29 mouse cellular contexts compared by ENCODE assay signal in the genomic region with DNA sequence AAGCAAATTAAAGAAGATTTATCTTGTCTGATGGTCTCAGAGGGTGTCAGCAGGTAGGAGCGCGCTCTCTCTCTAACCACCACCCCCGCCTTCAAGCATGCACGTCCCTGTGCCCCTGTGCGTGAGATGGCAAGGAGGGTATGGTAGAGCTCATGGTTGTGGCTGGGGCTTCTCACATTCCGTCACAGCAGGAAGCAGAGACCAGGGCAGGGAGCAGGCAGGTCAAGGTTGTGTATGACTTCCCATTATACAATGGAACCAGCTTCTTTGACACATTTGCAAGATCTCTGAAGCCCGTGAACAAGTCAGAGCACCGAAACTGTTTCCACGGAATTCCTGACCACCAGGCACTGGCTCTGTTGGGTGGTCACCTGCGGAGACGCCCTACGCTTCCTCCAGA. TPM values are rescaled to one million over a fixed set of nuclear protein-coding genes. Genes with fewer than 3 reads are reported as not detected.
DNase-seq lines count a peak whose midpoint lies in the region; TF ChIP-seq lines count a peak whose summit lies in the region.
"Had no signal": no experiment of that assay in that cellular context is flagged by ENCODE, and none has a peak within 500 bp of the region (broad histone marks: within the 10 kb centered on the region; RNA-seq: fewer than 3 reads in every experiment).

No protein-coding gene starts in this region.

- TF ChIP-seq CTCF in E14TG2a.4 (conservative IDR thresholded peaks at IDR 0.05; ENCODE audit: low read length), result no peak

- H3K27me3 ChIP-seq in heart, embryonic 10.5 days (ENCODE audit: insufficient read depth, poor library complexity, severe bottlenecking), result no peaks in the 10 kb centered on the region
- H3K27me3 ChIP-seq in E14TG2a.4 (ENCODE audit: insufficient read depth, low read length), result no peaks in the 10 kb centered on the region; the same call in 1 of the 2 replicates
- H3K27me3 ChIP-seq in embryonic facial prominence, embryonic 10.5 days (replicated peaks; ENCODE audit: low read depth, poor library complexity, severe bottlenecking), result no peaks in the 10 kb centered on the region
- H3K27me3 ChIP-seq: CH12.LX; embryonic facial prominence, embryonic 13.5 days; embryonic facial prominence, embryonic 15.5 days; forebrain, embryonic 12.5 days; Patski had no signal

- no peak overlapping the region for H3K27ac ChIP-seq in heart, embryonic 10.5 days
- H3K27ac ChIP-seq in embryonic facial prominence, embryonic 10.5 days (replicated peaks), result 0 out of 2 replicates have a peak overlapping the region, but pooled peaks have one; percentile 2
- H3K27ac ChIP-seq: embryonic facial prominence, embryonic 13.5 days; embryonic facial prominence, embryonic 15.5 days; forebrain, embryonic 10.5 days; forebrain, embryonic 12.5 days had no signal

- no peaks in the 10 kb centered on the region for H3K4me1 ChIP-seq in heart, embryonic 10.5 days
- H3K4me1 ChIP-seq in E14TG2a.4 (replicated peaks; ENCODE audit: low read depth, low read length), result peaks cover 9% of the 10 kb centered on the region
- peaks cover 7% of the 10 kb centered on the region for H3K4me1 ChIP-seq in embryonic facial prominence, embryonic 10.5 days
- H3K4me1 ChIP-seq: embryonic facial prominence, embryonic 13.5 days; embryonic facial prominence, embryonic 15.5 days; forebrain, embryonic 12.5 days had no signal

- 71% methylated on average over 12 of the region's 12 CpGs for WGBS in heart, embryonic 10.5 days
- 83% methylated on average over 12 of the region's 12 CpGs for WGBS in embryonic facial prominence, embryonic 10.5 days

- H3K9me3 ChIP-seq in heart, embryonic 10.5 days, result no peaks in the 10 kb centered on the region
- H3K9me3 ChIP-seq in E14TG2a.4 (ENCODE audit: low read length), result no peaks in the 10 kb centered on the region
- no peaks in the 10 kb centered on the region for H3K9me3 ChIP-seq in embryonic facial prominence, embryonic 10.5 days
- H3K9me3 ChIP-seq: embryonic facial prominence, embryonic 13.5 days; embryonic facial prominence, embryonic 15.5 days; forebrain, embryonic 10.5 days; forebrain, embryonic 12.5 days; G1E had no signal

- H3K36me3 ChIP-seq in heart, embryonic 10.5 days, result no peaks in the 10 kb centered on the region
- H3K36me3 ChIP-seq in E14TG2a.4 (ENCODE audit: insufficient read depth, low read length), result no peaks in the 10 kb centered on the region
- no peaks in the 10 kb centered on the region for H3K36me3 ChIP-seq in embryonic facial prominence, embryonic 10.5 days (replicated peaks)
- H3K36me3 ChIP-seq: embryonic facial prominence, embryonic 13.5 days; embryonic facial prominence, embryonic 15.5 days; forebrain, embryonic 10.5 days; forebrain, embryonic 12.5 days; G1E had no signal

- no peak overlapping the region for H3K4me3 ChIP-seq in heart, embryonic 10.5 days
- H3K4me3 ChIP-seq in E14TG2a.4 (replicated peaks; ENCODE audit: low read length), result peak overlapping the region; percentile 39; the same call in 1 of the 2 replicates
- no peak overlapping the region for H3K4me3 ChIP-seq in embryonic facial prominence, embryonic 10.5 days
- H3K4me3 ChIP-seq: embryonic facial prominence, embryonic 13.5 days; embryonic facial prominence, embryonic 15.5 days; erythroblast, embryonic 14.5 days; forebrain, embryonic 10.5 days; forebrain, embryonic 12.5 days had no signal

- DNase-seq in heart, adult 11 months, result peak; percentile 64
- no peak for DNase-seq in heart, embryonic 10.5 days (ENCODE audit: low spot score)
- peak; percentile 55 for DNase-seq in R1 (ENCODE audit: low read depth, low spot score)
- DNase-seq in embryonic facial prominence, embryonic 10.5 days (ENCODE audit: low spot score), result no peak
- no peak for DNase-seq in lung, postnatal 4 days
- no peak for DNase-seq in yolk sac, embryonic 10.5 days (ENCODE audit: low spot score)
- DNase-seq: adrenal gland, adult 8-10 months; adrenal gland, postnatal 14 days; adrenal gland, postnatal 36 days; B cell, adult 2 months; cerebellum, adult 11-12 months; cerebellum, adult 2 months; cerebellum, adult 9-10 months; cerebellum, postnatal 10 days; cerebellum, postnatal 25 days had no signal

RNA-seq across cellular contexts. Expression of gene Pla2g12b, which starts 6.8 kb away (rescaled TPM):
- 1.6 and 9.4 TPM in 2 replicates for polyA plus RNA-seq in heart, embryonic 10.5 days (2016; fragmentation: Nextera tagmentation; extraction: Ambion mirVana)
- polyA plus RNA-seq in embryonic facial prominence, embryonic 10.5 days (2016; fragmentation: Nextera tagmentation; extraction: Ambion mirVana), result not detected in 2 replicates
- polyA plus RNA-seq: activated CD4-positive, CD25-positive, alpha-beta regulatory T cell, adult 4 months; CD4-positive, CD25-positive, alpha-beta regulatory T cell, adult 4 months; cerebellum, adult 2 months; cortical plate, adult 2 months; embryonic facial prominence, embryonic 13.5 days; erythroblast, embryonic 14.5 days; forebrain, embryonic 10.5 days; forebrain, embryonic 12.5 days; forebrain, embryonic 14.5 days; forebrain, embryonic 16.5 days; G1E; Patski had no signal

RNA-seq across cellular contexts. Expression of gene Gm10273, which starts 14.8 kb away (rescaled TPM):
- polyA plus RNA-seq in heart, embryonic 10.5 days (2016; fragmentation: Nextera tagmentation; extraction: Ambion mirVana), result 14.5 and 17.6 TPM in 2 replicates
- polyA plus RNA-seq in embryonic facial prominence, embryonic 10.5 days (2016; fragmentation: Nextera tagmentation; extraction: Ambion mirVana), result 6.0 and 12.1 TPM in 2 replicates
- polyA plus RNA-seq: embryonic facial prominence, embryonic 15.5 days; forebrain, embryonic 14.5 days had no signal

RNA-seq across cellular contexts. Expression of gene Oit3, which starts 31.3 kb away (rescaled TPM):
- polyA plus RNA-seq in heart, embryonic 10.5 days (2016; fragmentation: Nextera tagmentation; extraction: Ambion mirVana), result 2.2 and 14.2 TPM in 2 replicates
- 0.64 and 0.82 TPM in 2 replicates for polyA plus RNA-seq in embryonic facial prominence, embryonic 10.5 days (2016; fragmentation: Nextera tagmentation; extraction: Ambion mirVana)
- polyA plus RNA-seq: activated CD4-positive, CD25-positive, alpha-beta regulatory T cell, adult 4 months; forebrain, embryonic 14.5 days; G1E had no signal

Comparison
In these comparisons a context has a peak if more than half of its experiments do, and no peak if none do; other contexts are left out.
1. DNase-seq: peak in heart, adult 11 months (single experiment) and R1 (single experiment); none in heart, embryonic 10.5 days (single experiment), embryonic facial prominence, embryonic 10.5 days (single experiment), lung, postnatal 4 days (0 of 2) and yolk sac, embryonic 10.5 days (single experiment).